Mouse (Mus musculus) embryonic facial prominence, embryonic 14.5 days (tissue): ENCODE results near the gene Crtap. TPM values are rescaled to one million over a fixed set of nuclear protein-coding genes. Genes with fewer than 3 reads are reported as not detected.
A peak's percentile ranks its signal among the peaks of the same experiment; 100 is the strongest.
"Not testable (repeated sequence)": the region's sequence is repeated elsewhere in the genome, so short reads cannot be mapped to it uniquely, and the experiment has no call there.

Source experiments
- ATAC-seq: fragments of 200-750 bp; cut with Nextera tagmentation; 2 replicates; pipeline ENCODE4 v1.8.0; 2017; ENCODE audit warnings: low read depth, moderate number of reproducible peaks, moderate TSS enrichment
- DNase-seq: peaks from one replicate; pipeline ENCODE4 v3.0.0-alpha.2; 2015; ENCODE audit warnings: low spot score
- H3K27ac ChIP-seq: fragments of 300-500 bp; sonication (generic); replicated peaks from 2 replicates; pipeline ENCODE4 v1.5.1; 2014; ENCODE audit warnings: low read depth, mild to moderate bottlenecking, low read length, moderate library complexity
- H3K27me3 ChIP-seq: fragments of 300-500 bp; sonication (generic); replicated peaks from 2 replicates; pipeline ENCODE4 v1.6.1; 2014; ENCODE audit warnings: low read length; ENCODE audit not compliant: control insufficient read depth, insufficient read depth
- H3K36me3 ChIP-seq: fragments of 300-500 bp; sonication (generic); 2 replicates; pipeline ENCODE4 v1.6.1; 2014; ENCODE audit warnings: low read length, mixed read lengths; ENCODE audit not compliant: control insufficient read depth, insufficient read depth
- H3K4me1 ChIP-seq: fragments of 300-500 bp; sonication (generic); 2 replicates; pipeline ENCODE4 v1.6.1; 2014; ENCODE audit warnings: antibody characterized with exemption, low read length; ENCODE audit not compliant: control insufficient read depth, insufficient read depth
- H3K4me2 ChIP-seq: fragments of 300-500 bp; sonication (generic); 2 replicates; pipeline ENCODE4 v1.6.1; 2014; ENCODE audit warnings: low read depth, mild to moderate bottlenecking, low read length, moderate library complexity, mixed read lengths
- H3K4me3 ChIP-seq: fragments of 300-500 bp; sonication (generic); 2 replicates; pipeline ENCODE4 v1.5.1; 2014; ENCODE audit warnings: low read depth, mild to moderate bottlenecking, low read length
- H3K9ac ChIP-seq: fragments of 300-500 bp; sonication (generic); 2 replicates; pipeline ENCODE4 v1.6.1; 2014; ENCODE audit warnings: low read depth, mild to moderate bottlenecking, low read length, moderate library complexity, mixed read lengths
- H3K9me3 ChIP-seq: fragments of 300-500 bp; sonication (generic); 2 replicates; pipeline ENCODE4 v1.6.1; 2016; ENCODE audit warnings: low read length; ENCODE audit not compliant: control insufficient read depth
- WGBS: fragments of 180-500 bp; shearing (Covaris S2); extraction: QIAGEN DNeasy Blood & Tissue Kit; methylation state at CpG from one replicate; pipeline ENCODE4 v1.1.7; 2014; 5-methylcytosine and 5-hydroxymethylcytosine counted together
- polyA plus RNA-seq: library from polyadenylated mRNA; unstranded; fragments of >200 nt; fragmentation: Nextera tagmentation; extraction: Ambion mirVana; gene quantifications from 2 replicates; pipeline ENCODE4 v1.2.1, GENCODE M21; 2014

Gene Crtap
- polyA plus RNA-seq, 1 experiment from 2014 or later: 244 TPM

GRCm38 (mm10) chr9:114407676-114408075 is 17.2 kb upstream of the Crtap start:
- Histone ChIP-seq H3K4me2 (no peak overlapping the region), H3K4me3 (no peak overlapping the region), H3K27me3 (no peaks in the 10 kb centered on the region), H3K36me3 (peaks cover 78% of the 10 kb centered on the region), H3K4me1 (no peaks in the 10 kb centered on the region), H3K27ac (no peak overlapping the region), H3K9ac (no peak overlapping the region), H3K9me3 (peaks cover 12% of the 10 kb centered on the region; the same call in 1 of the 2 replicates)
- ATAC-seq: no peak
- WGBS: 89% methylated on average over 2 of the region's 2 CpGs
- DNase-seq: no peak

- H3K36me3 ChIP-seq: peaks cover 32% of the 10 kb centered on the region
- H3K9ac ChIP-seq: peak overlapping the region; percentile 92
- peaks cover 5% of the 10 kb centered on the region; the same call in 1 of the 2 replicates for H3K4me1 ChIP-seq
- no peaks in the 10 kb centered on the region for H3K27me3 ChIP-seq
- DNase-seq: peak; percentile 58
- H3K4me3 ChIP-seq: peak overlapping the region; percentile 72
- WGBS: 4% methylated on average over 16 of the region's 16 CpGs
- H3K27ac ChIP-seq: peak overlapping the region; percentile 94
- no peak; the same call in 1 of the 2 replicates for ATAC-seq
- H3K4me2 ChIP-seq: peak overlapping the region; percentile 70
- no peaks in the 10 kb centered on the region for H3K9me3 ChIP-seq
These were observed 11.2 kb upstream of the Crtap start for GRCm38 (mm10) chr9:114401685-114402080.

GRCm38 (mm10) chr9:114400949-114401684 is 10.6 kb upstream of the Crtap start, which contains the start of the genes Glb1 and Tmppe:
TSS of gene Glb1 (plus strand) at chr9:114401076.
TSS of gene Tmppe (plus strand) at chr9:114401105.
- peak within 1 kb of the TSS; percentile 94 for H3K27ac ChIP-seq
- peaks cover 26% of the 10 kb centered on the region for H3K36me3 ChIP-seq
- ATAC-seq (peak; percentile 99), DNase-seq (peak; percentile 95)
- H3K4me2 ChIP-seq: peak within 1 kb of the TSS; percentile 70
- no peaks in the 10 kb centered on the region for H3K9me3 ChIP-seq
- peak within 1 kb of the TSS; percentile 72 for H3K4me3 ChIP-seq
- no peaks in the 10 kb centered on the region for H3K27me3 ChIP-seq
- H3K4me1 ChIP-seq: peaks cover 5% of the 10 kb centered on the region; the same call in 1 of the 2 replicates
- WGBS: under 1% methylated on average over 65 of the region's 73 CpGs
- peak within 1 kb of the TSS; percentile 92 for H3K9ac ChIP-seq

- 23% methylated on average over 5 of the region's 5 CpGs for WGBS
- ATAC-seq (peak; percentile 60), DNase-seq (no peak)
- peak overlapping the region; percentile 72 for H3K4me3 ChIP-seq
- peaks cover 5% of the 10 kb centered on the region; the same call in 1 of the 2 replicates for H3K4me1 ChIP-seq
- H3K9me3 ChIP-seq: no peaks in the 10 kb centered on the region
- peaks cover 21% of the 10 kb centered on the region for H3K36me3 ChIP-seq
- no peaks in the 10 kb centered on the region for H3K27me3 ChIP-seq
- peak overlapping the region; percentile 94 for H3K27ac ChIP-seq
- peak overlapping the region; percentile 70 for H3K4me2 ChIP-seq
- H3K9ac ChIP-seq: peak overlapping the region; percentile 92
These were observed 10.1 kb upstream of the Crtap start for GRCm38 (mm10) chr9:114400588-114400948.

- ATAC-seq: no peak
- Histone ChIP-seq H3K27ac (no peak overlapping the region), H3K36me3 (peaks cover 12% of the 10 kb centered on the region), H3K4me2 (no peak overlapping the region), H3K9me3 (no peaks in the 10 kb centered on the region), H3K4me3 (no peak overlapping the region), H3K9ac (no peak overlapping the region), H3K4me1 (peaks cover 5% of the 10 kb centered on the region; the same call in 1 of the 2 replicates), H3K27me3 (no peaks in the 10 kb centered on the region)
- DNase-seq: no peak
- 96% methylated on average over 12 of the region's 12 CpGs for WGBS
These were observed 9.2 kb upstream of the Crtap start for GRCm38 (mm10) chr9:114399680-114400079.

- no peaks in the 10 kb centered on the region for H3K27me3 ChIP-seq
- ATAC-seq (no peak), DNase-seq (no peak)
- H3K4me3 ChIP-seq: no peak overlapping the region
- H3K27ac ChIP-seq: no peak overlapping the region
- H3K4me1 ChIP-seq: no peaks in the 10 kb centered on the region
- WGBS: 82% methylated on average over 4 of the region's 4 CpGs
- no peak overlapping the region for H3K9ac ChIP-seq
- no peaks in the 10 kb centered on the region for H3K9me3 ChIP-seq
- H3K36me3 ChIP-seq: no peaks in the 10 kb centered on the region
- no peak overlapping the region for H3K4me2 ChIP-seq
These were observed 4.8 kb upstream of the Crtap start for GRCm38 (mm10) chr9:114395258-114395657.

DNA sequence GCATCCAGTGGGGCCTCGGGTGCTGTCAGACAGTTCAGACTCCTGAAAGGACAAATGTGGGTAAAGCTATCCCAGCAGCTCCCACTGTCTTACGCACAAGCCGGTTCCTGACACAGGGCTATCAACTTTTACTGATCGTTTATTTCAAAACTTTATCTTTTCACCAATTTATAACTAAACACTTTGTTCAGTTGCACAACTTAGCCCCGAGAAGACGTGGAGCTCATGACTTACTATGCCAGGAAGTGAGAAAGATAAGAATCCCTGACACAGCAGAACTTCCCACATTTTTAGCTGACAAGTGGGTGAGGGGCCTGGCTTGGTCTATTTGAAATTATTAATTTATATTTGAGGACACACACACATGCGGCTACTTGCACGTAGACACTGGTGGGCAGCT is 4.2 kb upstream of the Crtap start:
- no peaks in the 10 kb centered on the region for H3K27me3 ChIP-seq
- 83% methylated on average over 8 of the region's 8 CpGs for WGBS
- no peaks in the 10 kb centered on the region for H3K4me1 ChIP-seq
- DNase-seq: no peak
- ATAC-seq: no peak
- H3K4me2 ChIP-seq: no peak overlapping the region
- H3K9me3 ChIP-seq: no peaks in the 10 kb centered on the region
- H3K4me3 ChIP-seq: no peak overlapping the region
- no peak overlapping the region for H3K27ac ChIP-seq
- H3K9ac ChIP-seq: no peak overlapping the region
- no peaks in the 10 kb centered on the region for H3K36me3 ChIP-seq

- not testable (repeated sequence) for H3K4me1 ChIP-seq, H3K9me3 ChIP-seq, H3K4me2 ChIP-seq, ATAC-seq, H3K27me3 ChIP-seq, H3K4me3 ChIP-seq, H3K36me3 ChIP-seq, DNase-seq, H3K9ac ChIP-seq, H3K27ac ChIP-seq
- WGBS: 56% methylated on average over 6 of the region's 6 CpGs
These were observed 3.7 kb upstream of the Crtap start for GRCm38 (mm10) chr9:114394136-114394535.

DNA sequence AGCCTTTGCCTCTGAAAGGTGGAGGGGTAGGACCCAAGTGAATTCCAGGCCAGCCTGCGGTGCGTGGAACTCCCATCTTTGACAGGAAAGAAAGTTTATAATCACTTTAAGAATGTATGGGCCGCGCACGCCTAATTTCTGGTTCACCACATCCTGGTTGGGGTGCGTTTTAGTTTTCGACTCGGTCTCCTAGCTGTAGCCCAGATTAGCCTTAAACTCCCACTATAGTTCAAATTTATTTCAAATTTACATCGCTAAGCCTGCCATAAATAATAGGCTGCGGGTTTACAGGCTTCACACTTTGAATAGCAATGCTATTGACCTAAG is 237 bp upstream of the Crtap start:
- no peak for DNase-seq
- H3K36me3 ChIP-seq: peaks cover 7% of the 10 kb centered on the region; the same call in 1 of the 2 replicates
- peak overlapping the region; percentile 94 for H3K27ac ChIP-seq
- H3K4me1 ChIP-seq: peaks cover 3% of the 10 kb centered on the region; the same call in 1 of the 2 replicates
- no peaks in the 10 kb centered on the region for H3K27me3 ChIP-seq
- H3K9ac ChIP-seq: peak overlapping the region; percentile 91
- no peak for ATAC-seq
- 4% methylated on average over 10 of the region's 10 CpGs for WGBS
- H3K4me3 ChIP-seq: peak overlapping the region; percentile 85
- H3K4me2 ChIP-seq: peak overlapping the region; percentile 73
- no peaks in the 10 kb centered on the region for H3K9me3 ChIP-seq
